Comparison of ENCODE assay signal across 8 mouse cellular contexts in genomic region chr11:55077331-55078231, GRCm38 (mm10). TPM values are rescaled to one million over a fixed set of nuclear protein-coding genes. Genes with fewer than 3 reads are reported as not detected.
DNase-seq lines count a peak whose midpoint lies in the region; ATAC-seq lines count a peak whose summit lies in the region.

Gene Ccdc69, minus strand, starts transcription at chr11:55078131.

- H3K27me3 ChIP-seq in hindbrain, embryonic 14.5 days (ENCODE audit: control insufficient read depth, insufficient read depth, low read length), result peaks cover 11% of the 10 kb centered on the region
- H3K27me3 ChIP-seq in midbrain, embryonic 16.5 days (ENCODE audit: control insufficient read depth, insufficient read depth, low read depth, low read length), result peaks cover 4% of the 10 kb centered on the region; the same call in 1 of the 2 replicates

- peak; percentile 57; the same call in 1 of the 2 replicates for ATAC-seq in hindbrain, embryonic 14.5 days (ENCODE audit: low FRiP score)
- ATAC-seq in midbrain, embryonic 16.5 days, result peak; percentile 45; the same call in 1 of the 2 replicates

- peak within 1 kb of the TSS; percentile 57 for H3K9ac ChIP-seq in hindbrain, embryonic 14.5 days
- H3K9ac ChIP-seq in midbrain, embryonic 16.5 days (ENCODE audit: low read depth, low read length), result peak within 1 kb of the TSS; percentile 67

- DNase-seq in R1 (ENCODE audit: low read depth, low spot score) (peak; percentile 80), liver (peak; percentile 54)
- DNase-seq in cerebellum, adult 8-10 months, result peak; percentile 60
- peak; percentile 84 for DNase-seq in gastrocnemius, adult 18-20 months (ENCODE audit: low spot score)
- DNase-seq in hindbrain, embryonic 14.5 days (ENCODE audit: low spot score), result peak; percentile 45
- peak; percentile 42 to 66 for DNase-seq in spleen, postnatal 10 days (ENCODE audit: low spot score in 2 of 2)
- no peak for DNase-seq in layer of hippocampus, adult 9-10 months (ENCODE audit: low spot score)

- no peak within 1 kb of the TSS for H3K27ac ChIP-seq in hindbrain, embryonic 14.5 days
- peak within 1 kb of the TSS; percentile 44; the same call in 1 of the 2 replicates for H3K27ac ChIP-seq in midbrain, embryonic 16.5 days (ENCODE audit: low read length)

- peak within 1 kb of the TSS; percentile 91 for H3K4me2 ChIP-seq in hindbrain, embryonic 14.5 days (replicated peaks)
- H3K4me2 ChIP-seq in midbrain, embryonic 16.5 days (ENCODE audit: low read length), result peak within 1 kb of the TSS; percentile 86

- H3K4me1 ChIP-seq in hindbrain, embryonic 14.5 days (replicated peaks; ENCODE audit: control insufficient read depth, insufficient read depth, low read length), result peaks cover 4% of the 10 kb centered on the region; the same call in 1 of the 2 replicates
- peaks cover 3% of the 10 kb centered on the region; the same call in 1 of the 2 replicates for H3K4me1 ChIP-seq in midbrain, embryonic 16.5 days (ENCODE audit: control insufficient read depth, insufficient read depth, low read length)

- H3K9me3 ChIP-seq in hindbrain, embryonic 14.5 days (ENCODE audit: control insufficient read depth, low read length), result no peaks in the 10 kb centered on the region
- no peaks in the 10 kb centered on the region for H3K9me3 ChIP-seq in midbrain, embryonic 16.5 days (replicated peaks; ENCODE audit: control insufficient read depth, low read length, poor library complexity, severe bottlenecking)

- no peaks in the 10 kb centered on the region for H3K36me3 ChIP-seq in hindbrain, embryonic 14.5 days (replicated peaks; ENCODE audit: control insufficient read depth, insufficient read depth)
- no peaks in the 10 kb centered on the region for H3K36me3 ChIP-seq in midbrain, embryonic 16.5 days (ENCODE audit: control insufficient read depth, insufficient read depth, low read length)

- H3K4me3 ChIP-seq in hindbrain, embryonic 14.5 days (replicated peaks; ENCODE audit: low read length), result peak within 1 kb of the TSS; percentile 43
- H3K4me3 ChIP-seq in midbrain, embryonic 16.5 days (ENCODE audit: low read depth, low read length), result peak within 1 kb of the TSS; percentile 47

- WGBS in hindbrain, embryonic 14.5 days, result 1% methylated on average over 50 of the region's 50 CpGs
- WGBS in midbrain, embryonic 16.5 days, result under 1% methylated on average over 50 of the region's 50 CpGs

RNA-seq across cellular contexts. Expression of gene Ccdc69, which starts in this region (rescaled TPM):
- 1 to 10 TPM; 3.0 to 3.3 TPM for total RNA-seq in gastrocnemius, adult 18-20 months (2021)
- polyA plus RNA-seq in hindbrain, embryonic 14.5 days (2014; fragmentation: Nextera tagmentation; extraction: Ambion mirVana), result 0.20 and 0.36 TPM in 2 replicates
- polyA plus RNA-seq in midbrain, embryonic 16.5 days (2015; fragmentation: Nextera tagmentation; extraction: Ambion mirVana), result 0.19 and 0.27 TPM in 2 replicates

Comparison
In these comparisons a context has a peak if more than half of its experiments do, and no peak if none do; other contexts are left out.
1. Peak in DNase-seq, ATAC-seq, H3K4me3 ChIP-seq, H3K9ac ChIP-seq and H3K4me2 ChIP-seq in hindbrain, embryonic 14.5 days; RNA of the gene not detected or under 1 TPM.
2. Peak in ATAC-seq, H3K4me3 ChIP-seq, H3K27ac ChIP-seq, H3K9ac ChIP-seq and H3K4me2 ChIP-seq in midbrain, embryonic 16.5 days; RNA of the gene not detected or under 1 TPM.